Mouse (Mus musculus): ENCODE data around the gene Egfl7. TPM values are rescaled to one million over a fixed set of nuclear protein-coding genes. Genes with fewer than 3 reads are reported as not detected.

Gene Egfl7
- polyA plus RNA-seq, 1 experiment: 80.4 TPM

- Histone ChIP-seq H3K27ac (replicated peaks; ENCODE audit: low read depth, low read length) (peak overlapping the region; percentile 89), H3K4me3 (ENCODE audit: insufficient read depth, low read depth, low read length) (no peak overlapping the region), H3K4me1 (ENCODE audit: control insufficient read depth, insufficient read depth, insufficient read length, low read length) (peaks cover 4% of the 10 kb centered on the region; the same call in 1 of the 2 replicates)
Observed at GRCm38 (mm10) chr2:26641006-26641647, 61.3 kb downstream of the Egfl7 start.

Other genes with a start within 250 kb of the Egfl7 start
- gene Dnlz, start 227.9 kb upstream of the Egfl7 start, polyA plus RNA-seq (2012; ENCODE audit: insufficient read depth, insufficient read length, missing spikeins): 30.9 and 32.9 TPM in 2 replicates
- 0.79 and 3.7 TPM in 2 replicates for gene Card9, start 219.1 kb upstream of the Egfl7 start, polyA plus RNA-seq (2012; ENCODE audit: insufficient read depth, insufficient read length, missing spikeins)
- 3.1 and 4.5 TPM in 2 replicates for gene Snapc4, start 199.4 kb upstream of the Egfl7 start, polyA plus RNA-seq (2012; ENCODE audit: insufficient read depth, insufficient read length, missing spikeins)
- gene Entr1, start 190.7 kb upstream of the Egfl7 start, polyA plus RNA-seq (2012; ENCODE audit: insufficient read depth, insufficient read length, missing spikeins): 49.7 and 61.2 TPM in 2 replicates
- 75.4 and 83.9 TPM in 2 replicates for gene Pmpca, start 190.7 kb upstream of the Egfl7 start, polyA plus RNA-seq (2012; ENCODE audit: insufficient read depth, insufficient read length, missing spikeins)
- 6.7 and 7.8 TPM in 2 replicates for gene Inpp5e, start 170.8 kb upstream of the Egfl7 start, polyA plus RNA-seq (2012; ENCODE audit: insufficient read depth, insufficient read length, missing spikeins)
- gene Sec16a, start 134.8 kb upstream of the Egfl7 start, polyA plus RNA-seq (2012; ENCODE audit: insufficient read depth, insufficient read length, missing spikeins): 21.0 and 21.6 TPM in 2 replicates
- 5.6 and 8.9 TPM in 2 replicates for gene Notch1, start 63.4 kb upstream of the Egfl7 start, polyA plus RNA-seq (2012; ENCODE audit: insufficient read depth, insufficient read length, missing spikeins)
- gene Gm20532, start 6.6 kb downstream of the Egfl7 start, polyA plus RNA-seq (2012; ENCODE audit: insufficient read depth, insufficient read length, missing spikeins): not detected in 2 replicates
- 2,029 and 2,407 TPM in 2 replicates for gene Agpat2, start 24.4 kb downstream of the Egfl7 start, polyA plus RNA-seq (2012; ENCODE audit: insufficient read depth, insufficient read length, missing spikeins)
- gene Fam69b, start 48.4 kb downstream of the Egfl7 start, polyA plus RNA-seq (2012; ENCODE audit: insufficient read depth, insufficient read length, missing spikeins): 24.4 and 49.4 TPM in 2 replicates
- not detected in 2 replicates for gene Lcn4, start 91.3 kb downstream of the Egfl7 start, polyA plus RNA-seq (2012; ENCODE audit: insufficient read depth, insufficient read length, missing spikeins)